12 mouse cellular contexts compared by ENCODE assay signal in genomic region chr16:77076954-77077735, GRCm38 (mm10).
DNase-seq lines count a peak whose midpoint lies in the region; ATAC-seq and TF ChIP-seq lines count a peak whose summit lies in the region.
"Had no signal": no experiment of that assay in that cellular context is flagged by ENCODE, and none has a peak within 500 bp of the region (broad histone marks: within the 10 kb centered on the region; RNA-seq: fewer than 3 reads in every experiment).

No protein-coding gene starts in this region.

- no peaks in the 10 kb centered on the region for H3K9me3 ChIP-seq in heart, embryonic 16.5 days (replicated peaks; ENCODE audit: control insufficient read depth, low read length)
- H3K9me3 ChIP-seq in heart, embryonic 10.5 days: no peaks in the 10 kb centered on the region
- H3K9me3 ChIP-seq: limb, embryonic 12.5 days; neural tube, embryonic 15.5 days had no signal

- DNase-seq in heart, embryonic 10.5 days (ENCODE audit: low spot score): no peak
- DNase-seq in cerebellum, adult 2 months: peak; percentile 73
- DNase-seq in layer of hippocampus, postnatal 10 days (ENCODE audit: low spot score in 2 of 2): peak; percentile 19 to 31
- DNase-seq in right cerebral cortex, postnatal 25 days: peak; percentile 42
- DNase-seq in lung, postnatal 4 days: no peak
- DNase-seq in kidney, postnatal 36 days: no peak
- DNase-seq in thymus, postnatal 36 days: no peak

- H3K4me3 ChIP-seq in heart, embryonic 16.5 days (ENCODE audit: low read length): no peak overlapping the region
- no peak overlapping the region for H3K4me3 ChIP-seq in heart, embryonic 10.5 days
- H3K4me3 ChIP-seq in cerebellum, adult 2 months (replicated peaks; ENCODE audit: insufficient read depth, low read depth, low read length): peak overlapping the region; percentile 72
- H3K4me3 ChIP-seq: erythroblast, embryonic 14.5 days; limb, embryonic 12.5 days; neural tube, embryonic 15.5 days had no signal

- no peaks in the 10 kb centered on the region for H3K27me3 ChIP-seq in heart, embryonic 16.5 days (ENCODE audit: control insufficient read depth, insufficient read depth, low read length)
- no peaks in the 10 kb centered on the region for H3K27me3 ChIP-seq in heart, embryonic 10.5 days (ENCODE audit: insufficient read depth, poor library complexity, severe bottlenecking)
- H3K27me3 ChIP-seq in cerebellum, adult 2 months (ENCODE audit: control insufficient read depth, insufficient read depth, low read length): no peaks in the 10 kb centered on the region
- H3K27me3 ChIP-seq: limb, embryonic 12.5 days; neural tube, embryonic 15.5 days had no signal

- TF ChIP-seq CTCF in cerebellum, adult 2 months (IDR thresholded peaks at IDR 0.05; ENCODE audit: borderline replicate concordance, insufficient read depth, low read depth, low read length): no peak

- peak; percentile 42; the same call in 1 of the 2 replicates for TF ChIP-seq POLR2A in cerebellum, adult 2 months (IDR thresholded peaks at IDR 0.05; ENCODE audit: borderline replicate concordance, insufficient read depth, low read length)

- H3K4me1 ChIP-seq in heart, embryonic 16.5 days (ENCODE audit: control insufficient read depth, insufficient read depth, low read length): 0 out of 2 replicates have a peak, but pooled peaks cover 4% of the 10 kb centered on the region
- no peaks in the 10 kb centered on the region for H3K4me1 ChIP-seq in heart, embryonic 10.5 days
- H3K4me1 ChIP-seq in cerebellum, adult 2 months (ENCODE audit: control insufficient read depth, insufficient read depth, low read length): peaks cover 4% of the 10 kb centered on the region; the same call in 1 of the 2 replicates
- H3K4me1 ChIP-seq: limb, embryonic 12.5 days; neural tube, embryonic 15.5 days had no signal

- peaks cover 44% of the 10 kb centered on the region for H3K36me3 ChIP-seq in heart, embryonic 16.5 days (ENCODE audit: control insufficient read depth, insufficient read depth)
- peaks cover 42% of the 10 kb centered on the region for H3K36me3 ChIP-seq in heart, embryonic 10.5 days

- H3K4me2 ChIP-seq in heart, embryonic 16.5 days (ENCODE audit: low read depth, low read length): no peak overlapping the region
- H3K4me2 ChIP-seq: limb, embryonic 12.5 days; neural tube, embryonic 15.5 days had no signal

- ATAC-seq in heart, embryonic 16.5 days (replicated peaks; ENCODE audit: extremely low read depth, insufficient read depth, low FRiP score): 0 out of 2 replicates have a peak, but pooled peaks have one; percentile 32
- ATAC-seq: hindbrain, embryonic 16.5 days had no signal

- WGBS in heart, embryonic 16.5 days: 52% methylated on average over 15 of the region's 15 CpGs
- 63% methylated on average over 15 of the region's 15 CpGs for WGBS in heart, embryonic 10.5 days
- 11% methylated on average over 15 of the region's 15 CpGs for WGBS in cerebellum, adult 2 months

- H3K9ac ChIP-seq in heart, embryonic 16.5 days (ENCODE audit: low read length): no peak overlapping the region
- H3K9ac ChIP-seq: limb, embryonic 12.5 days; neural tube, embryonic 15.5 days had no signal

- H3K27ac ChIP-seq in heart, embryonic 16.5 days (ENCODE audit: low read length): no peak overlapping the region
- H3K27ac ChIP-seq in heart, embryonic 10.5 days: no peak overlapping the region
- peak overlapping the region; percentile 78 for H3K27ac ChIP-seq in cerebellum, adult 2 months (ENCODE audit: insufficient read depth, low read length)
- H3K27ac ChIP-seq: limb, embryonic 12.5 days; neural tube, embryonic 15.5 days had no signal

Comparison
In these comparisons a context has a peak if more than half of its experiments do, and no peak if none do; other contexts are left out.
1. DNase-seq: peak in cerebellum, adult 2 months (2 of 2), layer of hippocampus, postnatal 10 days (2 of 2) and right cerebral cortex, postnatal 25 days (single experiment); none in heart, embryonic 10.5 days (single experiment), lung, postnatal 4 days (0 of 2), kidney, postnatal 36 days (0 of 2) and thymus, postnatal 36 days (0 of 2).